Mouse (Mus musculus): ENCODE data around the gene Arhgef12. TPM values are rescaled to one million over a fixed set of nuclear protein-coding genes. Genes with fewer than 3 reads are reported as not detected.

Arhgef12 gene
- polyA plus RNA-seq (2014; fragmentation: Nextera tagmentation; extraction: Ambion mirVana): 14.6 and 14.8 TPM in 2 replicates

DNA sequence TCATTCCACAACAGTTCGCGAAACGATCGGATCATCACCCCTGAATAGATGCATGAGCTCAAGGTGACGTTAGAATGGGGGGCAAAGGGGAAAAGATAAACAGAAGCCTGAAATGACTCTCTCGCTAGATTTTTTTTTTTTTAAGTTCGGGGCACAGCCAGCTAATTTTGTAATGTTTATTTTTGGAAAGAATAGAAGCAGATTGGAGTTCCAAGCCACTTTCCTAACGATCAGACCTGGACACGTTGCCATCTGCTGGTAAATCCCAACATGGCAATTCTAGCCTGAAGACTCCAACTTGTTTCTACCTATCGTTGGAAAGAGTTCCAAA, at the start of gene Arhgef12:
Arhgef12 (minus strand) TSS at position 53 of the 331 bp plus-strand sequence.
- peak within 1 kb of the TSS; percentile 61 for H3K4me2 ChIP-seq (ENCODE audit: low read depth, low read length, severe bottlenecking)
- H3K27me3 ChIP-seq (ENCODE audit: control insufficient read depth, insufficient read depth, low read length): no peaks in the 10 kb centered on the region
- WGBS: 48% methylated on average over 10 of the region's 10 CpGs
- no peaks in the 10 kb centered on the region; the same call in 1 of the 2 replicates for H3K36me3 ChIP-seq (ENCODE audit: control insufficient read depth, insufficient read depth, low read length)
- DNase-seq (ENCODE audit: low spot score) (no peak), ATAC-seq (replicated peaks; ENCODE audit: low FRiP score) (no peak)
- no peaks in the 10 kb centered on the region for H3K9me3 ChIP-seq (ENCODE audit: control insufficient read depth, low read length)
- peak within 1 kb of the TSS; percentile 89 for H3K4me3 ChIP-seq (ENCODE audit: low read depth, low read length)
- peak within 1 kb of the TSS; percentile 91 for H3K9ac ChIP-seq (ENCODE audit: low read length)
- no peaks in the 10 kb centered on the region; the same call in 1 of the 2 replicates for H3K4me1 ChIP-seq (replicated peaks; ENCODE audit: control insufficient read depth, insufficient read depth, low read length)
- H3K27ac ChIP-seq (ENCODE audit: low read depth, low read length): peak within 1 kb of the TSS; percentile 73; the same call in 1 of the 2 replicates

DNA sequence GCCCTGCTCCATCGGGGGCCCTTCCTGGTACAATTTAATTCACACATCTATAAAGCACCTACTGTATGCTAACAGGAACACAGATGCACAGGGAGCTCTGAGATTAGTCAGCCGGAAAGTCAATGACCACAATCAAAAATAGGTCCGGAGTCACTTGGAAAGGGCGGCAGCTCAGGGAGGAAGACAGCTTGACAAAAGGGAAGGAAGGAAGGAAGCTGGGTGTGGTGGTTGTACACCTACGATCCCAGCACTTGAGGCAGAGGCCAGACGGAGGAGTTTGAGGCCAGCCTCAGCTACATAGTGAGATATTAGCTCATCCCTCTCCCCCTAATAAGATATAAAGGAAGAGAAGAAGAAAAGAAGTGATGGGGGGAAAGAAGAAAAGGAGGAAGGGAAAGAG, 48.9 kb upstream of the Arhgef12 start:
- no peaks in the 10 kb centered on the region for H3K4me1 ChIP-seq (replicated peaks; ENCODE audit: control insufficient read depth, insufficient read depth, low read length)
- H3K9ac ChIP-seq (ENCODE audit: low read length): no peak overlapping the region
- no peaks in the 10 kb centered on the region for H3K9me3 ChIP-seq (ENCODE audit: control insufficient read depth, low read length)
- DNase-seq (ENCODE audit: low spot score) (no peak), ATAC-seq (replicated peaks; ENCODE audit: low FRiP score) (no peak)
- H3K27me3 ChIP-seq (ENCODE audit: control insufficient read depth, insufficient read depth, low read length): no peaks in the 10 kb centered on the region
- no peak overlapping the region for H3K4me2 ChIP-seq (ENCODE audit: low read depth, low read length, severe bottlenecking)
- H3K4me3 ChIP-seq (ENCODE audit: low read depth, low read length): no peak overlapping the region
- no peak overlapping the region for H3K27ac ChIP-seq (ENCODE audit: low read depth, low read length)
- whole genome bisulfite sequencing: 85% methylated on average over 6 of the region's 6 CpGs
- no peaks in the 10 kb centered on the region for H3K36me3 ChIP-seq (ENCODE audit: control insufficient read depth, insufficient read depth, low read length)

DNA sequence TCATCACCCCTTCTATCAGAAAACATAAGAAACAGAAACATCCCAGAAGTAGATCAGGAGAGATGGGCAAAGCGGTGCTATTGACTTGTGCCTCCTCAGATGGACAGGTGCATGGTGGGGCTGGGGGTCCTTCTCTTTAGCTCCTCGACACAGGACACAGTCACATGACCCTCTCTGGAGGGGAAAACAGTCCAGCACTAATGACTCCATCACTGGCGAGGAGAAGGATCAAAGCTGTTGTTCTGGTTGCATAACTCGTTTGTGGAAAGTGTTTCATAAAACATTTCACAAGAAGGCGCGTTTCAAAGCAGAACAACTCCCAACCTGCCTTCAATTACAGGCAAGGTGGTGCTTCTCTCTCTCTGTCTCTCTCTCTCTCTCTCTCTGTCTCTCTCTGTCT, 44.7 kb upstream of the Arhgef12 start:
- Histone ChIP-seq H3K36me3 (ENCODE audit: control insufficient read depth, insufficient read depth, low read length) (no peaks in the 10 kb centered on the region), H3K9me3 (ENCODE audit: control insufficient read depth, low read length) (no peaks in the 10 kb centered on the region), H3K27ac (ENCODE audit: low read depth, low read length) (no peak overlapping the region), H3K4me2 (ENCODE audit: low read depth, low read length, severe bottlenecking) (no peak overlapping the region), H3K9ac (ENCODE audit: low read length) (no peak overlapping the region), H3K4me3 (ENCODE audit: low read depth, low read length) (no peak overlapping the region), H3K4me1 (replicated peaks; ENCODE audit: control insufficient read depth, insufficient read depth, low read length) (no peaks in the 10 kb centered on the region), H3K27me3 (ENCODE audit: control insufficient read depth, insufficient read depth, low read length) (no peaks in the 10 kb centered on the region)
- DNase-seq (ENCODE audit: low spot score): no peak
- WGBS: 79% methylated on average over 6 of the region's 6 CpGs
- ATAC-seq (replicated peaks; ENCODE audit: low FRiP score): no peak

DNA sequence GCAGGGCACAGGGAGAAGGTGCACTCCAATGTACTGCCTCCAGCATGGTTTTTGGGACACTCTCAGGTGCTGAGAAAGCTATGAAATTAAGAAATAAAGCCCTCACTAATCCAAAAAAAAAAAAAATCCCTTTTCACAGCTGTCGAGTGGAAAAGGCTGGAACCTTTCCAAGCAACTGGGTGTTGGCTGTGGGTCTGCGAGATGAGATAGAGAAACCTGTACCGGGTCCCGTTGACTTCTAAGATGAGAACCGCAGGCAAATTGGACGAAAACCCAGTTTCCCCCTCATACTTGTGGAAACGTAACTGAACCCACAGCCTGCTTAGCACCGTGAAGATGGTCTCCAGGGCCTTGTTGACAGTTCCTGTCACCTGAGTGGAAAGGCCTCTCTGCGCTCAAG, 43.9 kb upstream of the Arhgef12 start:
- Histone ChIP-seq H3K36me3 (ENCODE audit: control insufficient read depth, insufficient read depth, low read length) (no peaks in the 10 kb centered on the region), H3K27me3 (ENCODE audit: control insufficient read depth, insufficient read depth, low read length) (no peaks in the 10 kb centered on the region), H3K9ac (ENCODE audit: low read length) (no peak overlapping the region), H3K4me2 (ENCODE audit: low read depth, low read length, severe bottlenecking) (no peak overlapping the region), H3K9me3 (ENCODE audit: control insufficient read depth, low read length) (no peaks in the 10 kb centered on the region), H3K27ac (ENCODE audit: low read depth, low read length) (no peak overlapping the region), H3K4me3 (ENCODE audit: low read depth, low read length) (no peak overlapping the region), H3K4me1 (replicated peaks; ENCODE audit: control insufficient read depth, insufficient read depth, low read length) (no peaks in the 10 kb centered on the region)
- DNase-seq (ENCODE audit: low spot score) (no peak), ATAC-seq (replicated peaks; ENCODE audit: low FRiP score) (no peak)
- 93% methylated on average over 9 of the region's 9 CpGs for WGBS

DNA sequence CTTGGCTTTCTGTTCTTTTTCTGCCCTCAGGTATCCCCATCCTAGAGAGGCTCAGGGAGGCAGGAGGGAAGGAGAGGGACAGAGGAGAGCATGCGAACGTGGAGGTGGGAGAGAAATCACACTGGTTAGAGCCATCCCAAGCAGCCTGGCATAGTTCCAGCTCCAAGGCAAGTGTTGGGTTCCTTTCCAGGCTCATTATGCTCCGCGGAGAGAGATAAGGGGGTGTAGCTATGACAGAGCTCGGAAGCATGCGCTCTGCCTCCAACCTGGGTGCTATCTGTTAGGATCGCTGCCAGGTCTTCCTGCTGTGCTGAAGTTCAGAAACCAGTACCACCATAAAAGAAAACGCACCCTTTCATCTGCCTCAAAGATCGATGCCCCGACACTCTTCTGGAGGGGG, 43.0 kb upstream of the Arhgef12 start:
- ATAC-seq (replicated peaks; ENCODE audit: low FRiP score) (no peak), DNase-seq (ENCODE audit: low spot score) (no peak)
- H3K27ac ChIP-seq (ENCODE audit: low read depth, low read length): no peak overlapping the region
- H3K4me2 ChIP-seq (ENCODE audit: low read depth, low read length, severe bottlenecking): no peak overlapping the region
- H3K36me3 ChIP-seq (ENCODE audit: control insufficient read depth, insufficient read depth, low read length): no peaks in the 10 kb centered on the region
- no peaks in the 10 kb centered on the region for H3K27me3 ChIP-seq (ENCODE audit: control insufficient read depth, insufficient read depth, low read length)
- no peaks in the 10 kb centered on the region for H3K9me3 ChIP-seq (ENCODE audit: control insufficient read depth, low read length)
- no peak overlapping the region for H3K9ac ChIP-seq (ENCODE audit: low read length)
- WGBS: 76% methylated on average over 10 of the region's 10 CpGs
- H3K4me3 ChIP-seq (ENCODE audit: low read depth, low read length): no peak overlapping the region
- H3K4me1 ChIP-seq (replicated peaks; ENCODE audit: control insufficient read depth, insufficient read depth, low read length): no peaks in the 10 kb centered on the region

GRCm38 (mm10) chr9:43149498-43149897, 42.5 kb upstream of the Arhgef12 start:
- no peaks in the 10 kb centered on the region for H3K27me3 ChIP-seq (ENCODE audit: control insufficient read depth, insufficient read depth, low read length)
- 89% methylated on average over 3 of the region's 3 CpGs for WGBS
- no peaks in the 10 kb centered on the region for H3K36me3 ChIP-seq (ENCODE audit: control insufficient read depth, insufficient read depth, low read length)
- no peak overlapping the region for H3K4me2 ChIP-seq (ENCODE audit: low read depth, low read length, severe bottlenecking)
- no peak for DNase-seq (ENCODE audit: low spot score)
- no peak overlapping the region for H3K9ac ChIP-seq (ENCODE audit: low read length)
- no peak overlapping the region for H3K27ac ChIP-seq (ENCODE audit: low read depth, low read length)
- no peaks in the 10 kb centered on the region for H3K4me1 ChIP-seq (replicated peaks; ENCODE audit: control insufficient read depth, insufficient read depth, low read length)
- no peaks in the 10 kb centered on the region for H3K9me3 ChIP-seq (ENCODE audit: control insufficient read depth, low read length)
- H3K4me3 ChIP-seq (ENCODE audit: low read depth, low read length): no peak overlapping the region
- ATAC-seq (replicated peaks; ENCODE audit: low FRiP score): no peak

DNA sequence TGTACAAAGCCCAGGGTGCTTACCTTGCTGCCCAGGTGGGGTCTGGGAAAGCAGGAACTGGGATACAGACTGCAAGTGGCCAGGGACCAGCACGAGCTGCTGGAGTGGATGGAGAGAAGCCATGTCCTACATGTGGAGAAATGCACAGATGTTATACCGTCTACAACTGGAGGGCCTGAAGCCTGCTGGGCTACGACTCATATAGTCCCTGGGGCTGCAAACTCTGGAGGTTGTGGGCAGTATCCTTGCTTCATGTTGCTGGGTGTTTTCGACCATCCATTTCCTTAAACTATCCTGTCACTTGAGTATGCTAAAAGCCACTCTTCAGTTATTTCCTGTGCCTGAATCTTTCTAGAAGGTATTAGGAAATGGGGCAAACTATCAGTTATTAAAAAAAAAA, 38.2 kb upstream of the Arhgef12 start:
- H3K4me2 ChIP-seq (ENCODE audit: low read depth, low read length, severe bottlenecking): no peak overlapping the region
- no peaks in the 10 kb centered on the region for H3K9me3 ChIP-seq (ENCODE audit: control insufficient read depth, low read length)
- no peak overlapping the region for H3K27ac ChIP-seq (ENCODE audit: low read depth, low read length)
- WGBS: 88% methylated on average over 4 of the region's 4 CpGs
- H3K36me3 ChIP-seq (ENCODE audit: control insufficient read depth, insufficient read depth, low read length): no peaks in the 10 kb centered on the region
- no peak overlapping the region for H3K4me3 ChIP-seq (ENCODE audit: low read depth, low read length)
- no peaks in the 10 kb centered on the region for H3K27me3 ChIP-seq (ENCODE audit: control insufficient read depth, insufficient read depth, low read length)
- no peaks in the 10 kb centered on the region for H3K4me1 ChIP-seq (replicated peaks; ENCODE audit: control insufficient read depth, insufficient read depth, low read length)
- ATAC-seq (replicated peaks; ENCODE audit: low FRiP score) (no peak), DNase-seq (ENCODE audit: low spot score) (no peak)
- no peak overlapping the region for H3K9ac ChIP-seq (ENCODE audit: low read length)

- Histone ChIP-seq H3K27ac (ENCODE audit: low read depth, low read length) (no peak overlapping the region), H3K36me3 (ENCODE audit: control insufficient read depth, insufficient read depth, low read length) (no peaks in the 10 kb centered on the region), H3K4me3 (ENCODE audit: low read depth, low read length) (no peak overlapping the region), H3K27me3 (ENCODE audit: control insufficient read depth, insufficient read depth, low read length) (no peaks in the 10 kb centered on the region), H3K9ac (ENCODE audit: low read length) (no peak overlapping the region), H3K9me3 (ENCODE audit: control insufficient read depth, low read length) (no peaks in the 10 kb centered on the region), H3K4me2 (ENCODE audit: low read depth, low read length, severe bottlenecking) (no peak overlapping the region), H3K4me1 (replicated peaks; ENCODE audit: control insufficient read depth, insufficient read depth, low read length) (no peaks in the 10 kb centered on the region)
- DNase-seq (ENCODE audit: low spot score) (no peak), ATAC-seq (replicated peaks; ENCODE audit: low FRiP score) (no peak)
- WGBS: 73% methylated on average over 12 of the region's 12 CpGs
Observed at GRCm38 (mm10) chr9:43144206-43144810, 37.3 kb upstream of the Arhgef12 start.

DNA sequence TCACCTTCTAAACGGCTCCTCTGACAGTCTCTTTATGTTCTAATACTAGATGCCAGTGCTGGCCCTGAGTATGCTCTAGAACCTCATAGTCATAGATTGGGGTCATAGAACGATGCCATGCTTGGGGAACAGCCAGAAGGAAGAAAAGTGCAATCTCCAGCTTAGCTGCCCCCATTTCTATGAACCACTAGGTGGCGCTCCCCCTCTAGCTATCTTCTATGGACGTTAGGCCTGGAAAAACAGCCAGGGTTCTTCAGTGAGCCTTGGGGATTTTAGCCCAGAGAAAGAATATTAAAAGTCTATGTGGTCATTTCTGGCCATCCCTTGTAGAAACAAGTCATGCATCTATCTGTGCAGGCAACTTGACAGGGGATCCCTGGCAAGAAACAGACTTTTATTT, 34.8 kb upstream of the Arhgef12 start:
- DNase-seq (ENCODE audit: low spot score): peak; percentile 76
- Histone ChIP-seq H3K4me2 (ENCODE audit: low read depth, low read length, severe bottlenecking) (no peak overlapping the region), H3K27ac (ENCODE audit: low read depth, low read length) (no peak overlapping the region), H3K4me3 (ENCODE audit: low read depth, low read length) (no peak overlapping the region), H3K4me1 (replicated peaks; ENCODE audit: control insufficient read depth, insufficient read depth, low read length) (no peaks in the 10 kb centered on the region), H3K9me3 (ENCODE audit: control insufficient read depth, low read length) (no peaks in the 10 kb centered on the region), H3K27me3 (ENCODE audit: control insufficient read depth, insufficient read depth, low read length) (no peaks in the 10 kb centered on the region), H3K9ac (ENCODE audit: low read length) (no peak overlapping the region), H3K36me3 (ENCODE audit: control insufficient read depth, insufficient read depth, low read length) (no peaks in the 10 kb centered on the region)
- 6% methylated on average over 4 of the region's 4 CpGs for WGBS
- no peak for ATAC-seq (replicated peaks; ENCODE audit: low FRiP score)

All from forebrain, embryonic 11.5 days (tissue).